Mouse (Mus musculus) midbrain, embryonic 14.5 days (tissue): ENCODE data around the gene A230050P20Rik. TPM values are rescaled to one million over a fixed set of nuclear protein-coding genes. Genes with fewer than 3 reads are reported as not detected.

Experiments used
- microRNA-seq: library from miRNA; unstranded; fragments of <30 nt; microRNA quantifications from one replicate; pipeline ENCODE4, GENCODE M21; 2016
- polyA plus RNA-seq: library from polyadenylated mRNA; unstranded; fragments of >200 nt; fragmentation: Nextera tagmentation; extraction: Ambion mirVana; gene quantifications from 2 replicates; pipeline ENCODE4 v1.2.1, GENCODE M21; 2014

The A230050P20Rik gene
- polyA plus RNA-seq, 1 experiment from 2014 or later: 1.3 TPM

Small RNA genes lying within 50 kb of the gene (microRNA-seq; reads per million reads assigned to microRNA genes)
- gene Mir7081: 1.0 reads per million

Other genes starting within 250 kb of the A230050P20Rik start
- gene Ubl5, start 225.8 kb upstream of the A230050P20Rik start, polyA plus RNA-seq: 444 and 552 TPM in 2 replicates
- 12.1 and 20.8 TPM in 2 replicates for gene Fbxl12, start 223.9 kb upstream of the A230050P20Rik start, polyA plus RNA-seq
- gene Pin1, start 216.5 kb upstream of the A230050P20Rik start, polyA plus RNA-seq: 56.7 and 68.6 TPM in 2 replicates
- gene Olfm2, start 122.3 kb upstream of the A230050P20Rik start, polyA plus RNA-seq: 143 and 173 TPM in 2 replicates
- gene Col5a3, start 53.6 kb upstream of the A230050P20Rik start, polyA plus RNA-seq: 0.45 and 0.66 TPM in 2 replicates
- gene Rdh8, start 50.1 kb upstream of the A230050P20Rik start, polyA plus RNA-seq: not detected in 2 replicates
- 11.1 and 14.4 TPM in 2 replicates for gene Angptl6, start 11.1 kb downstream of the A230050P20Rik start, polyA plus RNA-seq
- 39.8 and 43.9 TPM in 2 replicates for gene Ppan, start 19.5 kb downstream of the A230050P20Rik start, polyA plus RNA-seq
- 231 and 234 TPM in 2 replicates for gene Eif3g, start 30.0 kb downstream of the A230050P20Rik start, polyA plus RNA-seq
- 51.1 and 51.5 TPM in 2 replicates for gene Dnmt1, start 91.2 kb downstream of the A230050P20Rik start, polyA plus RNA-seq
- gene S1pr2, start 108.1 kb downstream of the A230050P20Rik start, polyA plus RNA-seq: 4.1 and 10.8 TPM in 2 replicates
- gene Mrpl4, start 134.1 kb downstream of the A230050P20Rik start, polyA plus RNA-seq: 98.6 and 112 TPM in 2 replicates
- 1.7 and 4.1 TPM in 2 replicates for gene Icam1, start 147.3 kb downstream of the A230050P20Rik start, polyA plus RNA-seq
- gene Icam4, start 160.7 kb downstream of the A230050P20Rik start, polyA plus RNA-seq: not detected in 2 replicates
- gene Icam5, start 163.4 kb downstream of the A230050P20Rik start, polyA plus RNA-seq: 0.71 and 1.0 TPM in 2 replicates
- 1.5 and 1.6 TPM in 2 replicates for gene Zglp1, start 198.5 kb downstream of the A230050P20Rik start, polyA plus RNA-seq
- 1.3 and 2.6 TPM in 2 replicates for gene Gm49373, start 204.5 kb downstream of the A230050P20Rik start, polyA plus RNA-seq
- 55.5 and 82.2 TPM in 2 replicates for gene Fdx1l, start 205.0 kb downstream of the A230050P20Rik start, polyA plus RNA-seq
- gene Gm38431, start 223.4 kb downstream of the A230050P20Rik start, polyA plus RNA-seq: 1.9 and 2.0 TPM in 2 replicates
- gene Raver1, start 223.4 kb downstream of the A230050P20Rik start, polyA plus RNA-seq: 28.3 and 41.0 TPM in 2 replicates